In the genomic region with DNA sequence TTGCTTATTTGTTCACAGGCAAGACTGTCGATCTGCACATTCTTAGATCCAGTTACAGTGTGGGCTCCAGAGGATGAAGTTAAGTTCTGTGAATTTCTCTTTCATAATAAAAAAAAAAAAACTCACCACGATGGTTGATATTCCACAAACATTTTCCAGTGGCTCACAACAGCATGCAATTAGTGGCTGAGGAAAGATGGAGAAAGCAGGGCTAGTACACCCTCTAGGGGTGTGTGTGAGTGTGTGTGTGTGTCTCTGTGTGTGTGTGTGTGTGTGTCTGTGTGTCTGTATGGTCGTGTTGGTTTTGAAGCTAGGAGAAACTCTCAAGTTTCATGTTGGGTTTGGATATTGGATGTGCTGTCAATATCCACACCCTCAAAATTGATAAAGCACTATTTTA, we compare ENCODE assay signal across 9 mouse cellular contexts. TPM values are rescaled to one million over a fixed set of nuclear protein-coding genes. Genes with fewer than 3 reads are reported as not detected.
DNase-seq lines count a peak whose midpoint lies in the region; ATAC-seq and TF ChIP-seq lines count a peak whose summit lies in the region.
"Had no signal": no experiment of that assay in that cellular context is flagged by ENCODE, and none has a peak within 500 bp of the region (broad histone marks: within the 10 kb centered on the region; RNA-seq: fewer than 3 reads in every experiment).

No protein-coding gene starts in this region.

- DNase-seq in heart, postnatal 25 days (ENCODE audit: low spot score) = no peak
- no peak for DNase-seq in yolk sac, embryonic 10.5 days (ENCODE audit: low spot score)
- DNase-seq in adrenal gland, adult 18-20 months (ENCODE audit: low spot score in 2 of 2) = no peak
- no peak for DNase-seq in spleen, postnatal 4 days (ENCODE audit: low spot score in 2 of 2)

- no peak for TF ChIP-seq POLR2A in bone marrow macrophage, adult 2 months (IDR thresholded peaks at IDR 0.05; ENCODE audit: borderline replicate concordance, low read depth, low read length)

- TF ChIP-seq CTCF in bone marrow macrophage, adult 2 months (IDR thresholded peaks at IDR 0.05; ENCODE audit: low read depth, low read length) = no peak

- H3K4me3 ChIP-seq in heart, embryonic 16.5 days (ENCODE audit: low read length) = peak overlapping the region; percentile 33; the same call in 1 of the 2 replicates
- H3K4me3 ChIP-seq in bone marrow macrophage, adult 2 months (ENCODE audit: insufficient read depth, low read length) = 0 out of 2 replicates have a peak overlapping the region, but pooled peaks have one; percentile 8
- H3K4me3 ChIP-seq in hindbrain, embryonic 13.5 days = peak overlapping the region; percentile 38
- H3K4me3 ChIP-seq in midbrain, embryonic 13.5 days (replicated peaks) = peak overlapping the region; percentile 40

- intact Hi-C loops in heart, postnatal 25 days (cut with DNase I) = no loop called here

- peak overlapping the region; percentile 59 for H3K4me2 ChIP-seq in heart, embryonic 16.5 days (ENCODE audit: low read depth, low read length)
- peak overlapping the region; percentile 56 for H3K4me2 ChIP-seq in hindbrain, embryonic 13.5 days
- peak overlapping the region; percentile 62 for H3K4me2 ChIP-seq in midbrain, embryonic 13.5 days (replicated peaks)

- H3K27ac ChIP-seq in heart, embryonic 16.5 days (ENCODE audit: low read length) = no peak overlapping the region
- H3K27ac ChIP-seq in bone marrow macrophage, adult 2 months (ENCODE audit: insufficient read depth, low read depth, low read length) = no peak overlapping the region
- no peak overlapping the region for H3K27ac ChIP-seq in hindbrain, embryonic 13.5 days
- no peak overlapping the region for H3K27ac ChIP-seq in midbrain, embryonic 13.5 days

- WGBS in heart, embryonic 16.5 days = 46% methylated on average over 3 of the region's 3 CpGs
- 42% methylated on average over 3 of the region's 3 CpGs for WGBS in hindbrain, embryonic 13.5 days
- WGBS in midbrain, embryonic 13.5 days = 33% methylated on average over 3 of the region's 3 CpGs

- no peak overlapping the region for H3K9ac ChIP-seq in heart, embryonic 16.5 days (ENCODE audit: low read length)
- H3K9ac ChIP-seq in hindbrain, embryonic 13.5 days = no peak overlapping the region
- no peak overlapping the region for H3K9ac ChIP-seq in midbrain, embryonic 13.5 days (replicated peaks)

- H3K27me3 ChIP-seq in heart, embryonic 16.5 days (ENCODE audit: control insufficient read depth, insufficient read depth, low read length) = no peaks in the 10 kb centered on the region
- no peaks in the 10 kb centered on the region for H3K27me3 ChIP-seq in hindbrain, embryonic 13.5 days
- H3K27me3 ChIP-seq in midbrain, embryonic 13.5 days = no peaks in the 10 kb centered on the region

- no peaks in the 10 kb centered on the region for H3K36me3 ChIP-seq in heart, embryonic 16.5 days (ENCODE audit: control insufficient read depth, insufficient read depth)
- no peaks in the 10 kb centered on the region for H3K36me3 ChIP-seq in hindbrain, embryonic 13.5 days
- H3K36me3 ChIP-seq in midbrain, embryonic 13.5 days = no peaks in the 10 kb centered on the region

- no peak for ATAC-seq in heart, embryonic 16.5 days (replicated peaks; ENCODE audit: extremely low read depth, insufficient read depth, low FRiP score)
- peak; percentile 70; the same call in 1 of the 2 replicates for ATAC-seq in hindbrain, embryonic 13.5 days (ENCODE audit: low FRiP score)
- ATAC-seq in midbrain, embryonic 13.5 days = peak; percentile 78

- no peaks in the 10 kb centered on the region for H3K9me3 ChIP-seq in heart, embryonic 16.5 days (replicated peaks; ENCODE audit: control insufficient read depth, low read length)
- H3K9me3 ChIP-seq in hindbrain, embryonic 13.5 days = no peaks in the 10 kb centered on the region
- H3K9me3 ChIP-seq in midbrain, embryonic 13.5 days = no peaks in the 10 kb centered on the region

- H3K4me1 ChIP-seq in heart, embryonic 16.5 days (ENCODE audit: control insufficient read depth, insufficient read depth, low read length) = peaks cover 4% of the 10 kb centered on the region
- H3K4me1 ChIP-seq in bone marrow macrophage, adult 2 months (ENCODE audit: control insufficient read depth, insufficient read depth, low read length) = peaks cover 4% of the 10 kb centered on the region; the same call in 1 of the 2 replicates
- peaks cover 11% of the 10 kb centered on the region; the same call in 1 of the 2 replicates for H3K4me1 ChIP-seq in hindbrain, embryonic 13.5 days (replicated peaks)
- peaks cover 10% of the 10 kb centered on the region for H3K4me1 ChIP-seq in midbrain, embryonic 13.5 days (replicated peaks)

RNA-seq across cellular contexts. Expression of a gene that starts 0.3 kb away (rescaled TPM):
- polyA plus RNA-seq in heart, embryonic 16.5 days (2015; fragmentation: Nextera tagmentation; extraction: Ambion mirVana) = 0.08 TPM in 1 of 2 replicates, not detected in the other
- not detected for total RNA-seq in heart, postnatal 25 days (2021)
- polyA plus RNA-seq in bone marrow macrophage, adult 2 months (2012; ENCODE audit: insufficient read depth, insufficient read length, missing spikeins) = not detected in 2 replicates
- polyA plus RNA-seq in hindbrain, embryonic 13.5 days (2015; fragmentation: Nextera tagmentation; extraction: Ambion mirVana) = not detected in 2 replicates
- not detected in 2 replicates for polyA plus RNA-seq in midbrain, embryonic 13.5 days (2015; fragmentation: Nextera tagmentation; extraction: Ambion mirVana)
- total RNA-seq in adrenal gland, adult 18-20 months (2021) = not detected
- total RNA-seq: gastrocnemius, postnatal 36 days had no signal

RNA-seq across cellular contexts. Expression of a gene that starts 14.1 kb away (rescaled TPM):
- not detected in 2 replicates for polyA plus RNA-seq in heart, embryonic 16.5 days (2015; fragmentation: Nextera tagmentation; extraction: Ambion mirVana)
- total RNA-seq in heart, postnatal 25 days (2021) = under 1 TPM; 0.67 to 0.68 TPM
- polyA plus RNA-seq in bone marrow macrophage, adult 2 months (2012; ENCODE audit: insufficient read depth, insufficient read length, missing spikeins) = not detected in 2 replicates
- not detected in 2 replicates for polyA plus RNA-seq in hindbrain, embryonic 13.5 days (2015; fragmentation: Nextera tagmentation; extraction: Ambion mirVana)
- polyA plus RNA-seq in midbrain, embryonic 13.5 days (2015; fragmentation: Nextera tagmentation; extraction: Ambion mirVana) = not detected in 2 replicates
- total RNA-seq in adrenal gland, adult 18-20 months (2021) = 1 to 10 TPM; 1.3 to 1.4 TPM

RNA-seq across cellular contexts. Expression of a gene that starts 19.9 kb away (rescaled TPM):
- polyA plus RNA-seq in heart, embryonic 16.5 days (2015; fragmentation: Nextera tagmentation; extraction: Ambion mirVana) = not detected in 2 replicates
- under 1 TPM; 0.67 to 0.68 TPM for total RNA-seq in heart, postnatal 25 days (2021)
- not detected in 2 replicates for polyA plus RNA-seq in bone marrow macrophage, adult 2 months (2012; ENCODE audit: insufficient read depth, insufficient read length, missing spikeins)
- not detected in 2 replicates for polyA plus RNA-seq in hindbrain, embryonic 13.5 days (2015; fragmentation: Nextera tagmentation; extraction: Ambion mirVana)
- polyA plus RNA-seq in midbrain, embryonic 13.5 days (2015; fragmentation: Nextera tagmentation; extraction: Ambion mirVana) = not detected in 2 replicates
- 1 to 10 TPM; 1.3 to 1.4 TPM for total RNA-seq in adrenal gland, adult 18-20 months (2021)

RNA-seq across cellular contexts. Expression of a gene that starts 25.7 kb away (rescaled TPM):
- not detected in 2 replicates for polyA plus RNA-seq in heart, embryonic 16.5 days (2015; fragmentation: Nextera tagmentation; extraction: Ambion mirVana)
- under 1 TPM; 0.67 to 0.68 TPM for total RNA-seq in heart, postnatal 25 days (2021)
- not detected in 2 replicates for polyA plus RNA-seq in bone marrow macrophage, adult 2 months (2012; ENCODE audit: insufficient read depth, insufficient read length, missing spikeins)
- not detected in 2 replicates for polyA plus RNA-seq in hindbrain, embryonic 13.5 days (2015; fragmentation: Nextera tagmentation; extraction: Ambion mirVana)
- not detected in 2 replicates for polyA plus RNA-seq in midbrain, embryonic 13.5 days (2015; fragmentation: Nextera tagmentation; extraction: Ambion mirVana)
- total RNA-seq in adrenal gland, adult 18-20 months (2021) = not detected

RNA-seq across cellular contexts. Expression of a gene that starts 31.5 kb away (rescaled TPM):
- not detected in 2 replicates for polyA plus RNA-seq in heart, embryonic 16.5 days (2015; fragmentation: Nextera tagmentation; extraction: Ambion mirVana)
- total RNA-seq in heart, postnatal 25 days (2021) = under 1 TPM; 0.67 to 0.68 TPM
- polyA plus RNA-seq in bone marrow macrophage, adult 2 months (2012; ENCODE audit: insufficient read depth, insufficient read length, missing spikeins) = not detected in 2 replicates
- not detected in 2 replicates for polyA plus RNA-seq in hindbrain, embryonic 13.5 days (2015; fragmentation: Nextera tagmentation; extraction: Ambion mirVana)
- polyA plus RNA-seq in midbrain, embryonic 13.5 days (2015; fragmentation: Nextera tagmentation; extraction: Ambion mirVana) = not detected in 2 replicates
- 1 to 10 TPM; 1.3 to 1.4 TPM for total RNA-seq in adrenal gland, adult 18-20 months (2021)
